Mouse (Mus musculus): ENCODE data around the gene Xkr7.
A peak's percentile ranks its signal among the peaks of the same experiment; 100 is the strongest.

The Xkr7 gene

DNA sequence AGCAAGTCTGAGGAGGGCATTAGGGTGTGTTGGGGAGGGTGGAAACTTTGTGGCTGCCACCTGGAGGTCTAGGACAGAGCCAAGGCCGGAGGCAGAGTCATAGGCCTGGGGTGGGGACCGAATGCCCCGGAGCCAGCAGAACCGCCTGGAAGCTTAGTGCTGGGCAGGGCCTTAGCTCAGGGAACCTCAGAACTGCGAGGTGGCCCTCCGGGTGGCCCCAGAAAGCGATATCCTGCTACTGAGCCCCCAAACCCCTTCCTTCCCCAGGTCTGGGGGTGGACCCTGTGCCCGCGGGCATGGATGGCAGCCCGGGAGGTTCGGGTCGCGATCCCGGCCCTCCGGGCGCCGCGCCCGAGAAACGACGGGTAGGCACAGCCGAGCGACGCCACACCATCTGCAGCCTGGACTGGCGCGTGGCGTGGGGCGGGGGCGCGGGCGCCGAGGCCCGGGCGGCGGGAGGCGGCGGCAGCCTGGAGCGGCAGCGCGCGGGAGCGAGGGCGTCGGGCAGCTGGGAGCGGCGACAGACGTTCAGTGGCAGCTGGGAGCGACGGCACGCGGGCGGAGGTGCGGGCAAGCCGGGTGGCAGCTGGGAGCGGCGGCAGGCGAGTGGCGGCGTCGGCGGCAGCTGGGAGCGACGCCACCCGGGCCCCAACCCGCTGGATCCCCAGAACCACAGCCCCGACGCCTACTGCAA lies 40.0 kb downstream of the Xkr7 start:
- DNase-seq (ENCODE audit: low read depth), result no peak

DNA sequence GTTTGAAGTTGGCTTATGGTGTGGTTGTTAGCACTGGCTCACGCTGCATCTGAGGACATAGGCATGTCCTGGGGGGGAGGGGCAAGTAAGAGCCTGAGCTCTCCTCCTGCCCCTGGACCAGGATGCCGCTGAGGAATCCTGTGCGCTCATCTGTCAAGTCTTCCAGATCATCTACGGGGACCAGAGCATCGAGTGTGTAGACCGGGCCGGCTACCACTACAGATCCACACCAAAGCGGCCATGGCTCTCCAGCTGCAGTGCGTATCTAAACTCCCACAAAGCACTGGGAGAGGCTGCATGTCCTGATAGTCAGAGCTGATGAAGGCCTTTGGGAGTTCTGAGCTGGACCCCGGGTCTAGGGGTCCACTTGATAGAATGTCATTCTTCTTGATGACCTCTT lies 43.0 kb downstream of the Xkr7 start:
- no peak for DNase-seq (ENCODE audit: low read depth)

DNA sequence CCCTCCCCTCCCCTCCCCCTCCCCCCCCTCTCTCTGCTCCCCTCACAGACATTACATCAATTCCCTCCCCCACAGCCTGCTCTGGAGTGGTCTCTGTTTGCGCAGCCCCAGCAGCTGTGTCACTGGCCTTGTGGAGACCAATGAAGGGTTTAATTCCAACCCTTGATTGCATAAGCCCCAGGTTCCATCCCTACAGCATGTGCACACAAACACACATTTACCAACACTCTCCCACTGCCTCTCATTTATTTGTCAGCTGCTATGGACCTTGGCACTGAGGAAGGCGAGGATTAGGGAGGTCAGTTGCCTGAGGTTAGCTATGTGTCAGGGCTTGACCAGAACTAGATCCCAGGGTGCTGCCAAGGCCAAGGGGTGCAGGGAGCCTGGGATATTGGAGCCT lies 44.3 kb downstream of the Xkr7 start:
- DNase-seq (ENCODE audit: low read depth), result no peak

DNA sequence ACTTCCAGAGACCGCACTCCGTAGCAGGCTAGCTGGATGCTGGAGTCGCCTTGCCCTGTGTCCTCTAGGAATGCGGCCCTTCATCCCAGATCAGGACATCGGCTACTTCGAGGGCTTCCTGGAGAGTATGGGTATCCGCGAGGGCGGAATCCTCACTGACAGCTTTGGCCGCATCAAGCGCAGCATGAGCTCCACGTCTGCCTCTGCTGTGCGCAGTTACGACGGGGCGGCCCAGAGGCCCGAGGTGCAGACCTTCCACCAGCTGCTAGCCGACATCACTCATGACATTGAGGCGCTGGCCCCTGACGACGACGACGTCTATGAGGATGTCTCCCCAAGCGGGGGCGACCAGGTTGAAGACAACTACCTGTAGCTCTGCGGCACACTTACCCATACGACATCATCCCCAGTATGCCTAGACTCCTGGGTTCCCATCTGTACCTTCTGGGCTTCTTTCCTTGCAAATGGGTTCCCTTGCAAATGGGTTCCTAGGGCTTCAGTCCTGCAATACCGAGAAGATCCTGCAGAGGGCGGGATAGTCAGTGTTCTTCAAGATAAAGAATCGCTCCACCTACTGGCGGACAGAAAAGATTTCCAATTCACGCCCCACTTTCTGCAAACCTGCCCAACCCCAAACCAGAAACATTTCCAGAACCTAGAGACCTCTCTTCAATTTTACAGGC lies 49.3 kb downstream of the Xkr7 start:
- peak; percentile 73 for DNase-seq (ENCODE audit: low read depth)

DNA sequence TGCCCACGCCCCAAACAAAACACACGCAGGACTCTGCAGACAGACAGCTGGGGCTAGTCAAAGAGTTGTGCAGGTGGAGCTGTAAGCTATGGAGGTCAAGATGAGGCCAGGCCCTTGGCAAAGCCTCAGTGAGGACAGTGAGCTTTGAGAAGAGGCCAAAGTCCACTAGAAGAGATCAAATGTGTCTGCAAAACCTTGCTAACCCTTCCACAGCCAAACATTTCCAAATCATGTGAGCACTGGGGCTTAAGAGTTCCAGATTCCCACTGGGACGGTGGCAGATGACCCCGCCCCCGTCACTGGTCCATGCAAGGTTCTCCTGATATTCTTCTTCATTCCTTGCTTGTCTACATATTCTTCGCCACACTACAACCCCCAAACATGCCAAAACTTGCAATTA lies 50.2 kb downstream of the Xkr7 start:
- DNase-seq (ENCODE audit: low read depth), result no peak

DNA sequence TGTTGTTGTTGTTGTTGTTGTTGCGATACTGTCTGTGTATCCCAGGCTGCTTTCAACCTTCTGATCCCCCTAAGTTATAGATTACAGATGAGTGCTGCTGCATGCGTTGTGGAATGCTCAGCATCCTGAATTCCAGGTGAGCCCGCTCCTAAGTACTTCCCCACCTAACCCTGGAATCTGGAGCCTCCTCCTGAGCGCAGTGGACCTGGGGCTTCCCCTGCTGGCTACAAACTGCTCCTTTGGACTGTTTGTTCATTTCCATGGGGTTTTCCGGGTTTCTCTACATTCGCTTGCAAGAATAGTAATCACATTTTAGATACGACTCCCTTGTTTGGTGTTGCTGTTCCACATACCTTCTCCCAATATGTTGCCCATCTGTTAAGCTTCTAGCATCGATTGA lies 51.6 kb downstream of the Xkr7 start:
- DNase-seq (ENCODE audit: low read depth), result no peak

DNA sequence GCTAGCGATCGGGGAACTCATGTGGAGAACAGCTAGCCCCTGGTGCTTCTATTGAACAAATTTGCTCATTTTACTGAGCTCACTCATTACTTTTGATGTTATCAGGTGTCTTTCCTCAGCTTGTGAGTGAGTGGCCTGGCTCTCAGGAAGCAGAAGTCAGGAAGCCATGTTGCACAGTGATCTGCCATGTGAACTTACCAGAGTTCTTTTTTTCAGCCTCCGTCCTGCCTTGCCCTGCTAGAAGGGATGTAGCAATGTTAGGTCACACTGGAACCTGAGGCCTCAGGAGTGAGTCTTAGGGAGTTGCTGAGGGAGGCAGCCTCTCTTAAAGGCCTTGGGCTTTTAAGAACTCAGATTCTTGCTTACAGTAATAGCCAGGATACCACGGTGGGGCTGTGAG lies 52.2 kb downstream of the Xkr7 start:
- DNase-seq (ENCODE audit: low read depth), result no peak

DNA sequence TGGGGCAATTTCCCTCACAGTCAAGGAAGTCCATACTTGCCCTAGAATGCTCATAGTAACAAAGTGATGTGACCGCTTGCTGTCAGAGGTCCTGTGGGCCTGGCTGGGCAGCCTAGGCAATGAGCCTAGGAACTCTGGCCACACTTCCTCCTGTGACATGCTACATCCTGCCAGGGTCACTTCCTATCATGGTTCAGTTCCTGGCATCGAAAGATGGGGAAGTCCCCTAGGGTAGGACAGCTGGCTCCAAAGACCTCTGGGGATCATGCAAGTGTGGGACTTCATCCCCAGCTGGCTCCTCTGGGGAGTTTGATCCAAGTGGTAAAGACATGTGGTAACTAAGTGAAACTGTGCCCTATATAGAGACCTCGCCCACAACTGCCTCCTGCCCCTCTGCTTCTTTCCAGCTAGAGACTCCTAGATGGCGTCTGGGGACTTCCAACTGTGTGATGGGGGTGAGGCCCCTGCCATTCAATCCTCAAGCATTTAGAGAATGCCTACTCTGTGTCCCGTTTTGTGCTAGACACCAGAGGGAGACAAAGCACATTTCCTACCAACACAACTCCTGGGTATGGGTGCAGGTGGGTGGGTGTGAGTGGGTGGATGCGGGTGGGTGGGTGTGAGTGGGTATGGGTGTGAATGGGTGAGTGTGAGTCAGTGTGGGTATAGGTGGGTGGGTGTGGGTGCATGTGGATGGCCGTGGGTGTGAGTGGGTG lies 52.8 kb downstream of the Xkr7 start:
- no peak for DNase-seq (ENCODE audit: low read depth)

DNA sequence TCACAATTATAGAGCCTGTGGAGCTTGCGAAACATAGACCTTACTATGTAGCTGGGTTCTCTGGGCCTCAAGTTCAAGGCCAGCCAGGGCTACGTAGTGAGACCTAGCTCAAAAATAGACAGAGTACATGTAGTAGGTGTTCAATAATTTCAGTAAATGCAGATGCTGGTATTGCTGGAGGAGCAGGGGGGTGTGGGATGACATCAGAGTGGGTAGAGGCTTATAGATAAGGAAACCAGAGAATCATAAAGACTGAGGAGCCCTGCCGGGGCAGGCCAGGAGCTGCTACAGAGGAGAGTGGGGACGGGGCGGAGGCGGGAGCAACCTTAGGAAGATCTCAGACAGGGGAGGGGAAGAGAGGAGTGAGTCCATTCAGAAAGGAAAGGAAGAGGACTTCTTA lies 53.9 kb downstream of the Xkr7 start:
- no peak for DNase-seq (ENCODE audit: low read depth)

DNA sequence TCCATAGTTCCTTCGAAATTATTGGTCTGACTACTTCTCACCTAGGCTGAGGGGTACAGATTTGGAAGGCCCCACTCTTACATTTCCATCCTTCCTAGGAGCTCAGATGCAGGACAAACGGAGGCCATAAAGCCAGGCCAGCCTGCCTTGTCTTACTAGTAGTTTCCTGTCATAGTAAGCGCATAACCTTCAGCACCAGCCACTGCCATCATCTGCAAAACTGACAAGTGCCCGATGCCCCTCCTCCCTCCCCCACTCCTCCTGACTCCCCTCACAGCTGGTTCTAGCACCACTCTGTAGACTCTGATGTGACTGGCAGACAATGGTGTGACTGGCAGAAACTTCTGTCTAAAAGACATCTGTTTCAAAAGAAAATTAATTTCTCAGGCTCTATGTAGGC lies 54.5 kb downstream of the Xkr7 start:
- DNase-seq (ENCODE audit: low read depth), result no peak

DNA sequence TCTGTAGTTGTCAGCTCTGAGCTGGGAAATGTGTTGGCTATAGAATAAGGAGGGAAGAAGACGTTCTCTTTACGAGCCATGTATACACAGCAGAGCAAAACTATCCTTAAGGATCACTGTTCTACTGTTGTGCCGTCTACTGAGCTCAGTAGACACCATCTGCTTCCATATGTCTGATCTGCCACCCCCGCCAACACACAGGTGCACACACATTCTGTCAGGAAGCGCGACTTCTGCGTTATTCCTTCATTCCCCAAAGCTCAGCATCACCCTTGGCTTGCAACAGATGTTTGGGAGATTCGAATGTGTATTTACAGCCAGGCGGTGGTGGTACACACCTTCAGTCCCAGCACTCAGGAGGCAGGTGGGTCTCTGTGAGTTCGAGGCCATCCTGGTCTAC lies 55.4 kb downstream of the Xkr7 start:
- no peak for DNase-seq (ENCODE audit: low read depth)

DNA sequence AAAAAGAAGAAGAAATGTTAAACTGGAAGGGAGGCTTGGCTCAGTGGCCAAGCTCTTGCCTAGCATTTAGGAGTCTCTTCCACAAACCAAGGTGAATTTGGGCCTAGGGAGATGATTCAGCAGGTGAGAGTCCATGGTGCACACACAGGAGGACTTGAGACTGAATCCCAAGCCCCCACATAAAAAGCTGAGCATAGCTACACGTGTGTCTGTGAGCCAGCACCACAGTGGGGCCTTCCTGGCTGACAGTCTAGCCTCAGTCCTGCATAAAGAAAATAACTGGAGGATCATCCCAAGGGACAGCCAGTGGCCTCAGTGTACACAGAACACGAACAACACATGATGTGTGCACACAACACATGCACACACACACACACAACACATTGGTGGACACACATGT lies 57.7 kb downstream of the Xkr7 start:
- no peak for DNase-seq (ENCODE audit: low read depth)

DNA sequence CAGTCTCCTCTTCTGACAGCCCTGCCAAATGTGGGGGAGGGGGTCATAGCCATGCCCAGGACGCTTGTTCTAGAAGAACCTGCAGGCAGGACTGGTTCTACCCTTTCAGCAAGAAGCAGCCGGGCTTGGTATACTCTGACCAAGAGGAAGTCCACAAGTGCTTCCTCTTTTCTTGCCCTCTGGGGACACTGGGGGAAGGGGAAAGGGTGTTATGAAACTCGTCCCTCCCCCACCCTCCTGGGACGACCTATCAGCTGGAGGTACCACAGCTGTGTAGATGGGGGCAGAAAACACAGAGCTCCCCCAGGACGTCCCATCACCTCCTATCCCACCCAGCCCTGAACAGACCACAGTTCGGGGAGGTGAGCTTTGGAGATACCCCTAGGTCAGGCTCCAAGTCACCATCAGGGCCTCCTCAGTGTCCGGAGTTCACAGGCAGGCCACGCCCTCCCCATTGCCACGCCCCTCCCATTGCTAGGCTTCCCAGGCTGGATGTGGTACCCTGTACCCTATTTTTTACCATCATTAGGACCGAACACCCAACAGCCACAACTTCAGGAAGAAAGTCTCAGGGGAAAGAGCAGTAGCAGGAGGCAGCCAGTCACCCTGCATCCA lies 59.0 kb downstream of the Xkr7 start:
- no peak for DNase-seq (ENCODE audit: low read depth)

Measured in fibroblast of lung, adult 2 months (primary cell).